Mouse (Mus musculus) adrenal gland, adult (tissue): ENCODE data around the gene Hivep1.
A peak's percentile ranks its signal among the peaks of the same experiment; 100 is the strongest.

Source experiments
- DNase-seq, 2 experiments: peaks; one replicate each; pipeline ENCODE4 v3.0.0; 2022 to 2023; ENCODE audit warnings: low spot score in 1 of 2; ENCODE audit not compliant: inconsistent age in 2 of 2

Hivep1 gene

DNA sequence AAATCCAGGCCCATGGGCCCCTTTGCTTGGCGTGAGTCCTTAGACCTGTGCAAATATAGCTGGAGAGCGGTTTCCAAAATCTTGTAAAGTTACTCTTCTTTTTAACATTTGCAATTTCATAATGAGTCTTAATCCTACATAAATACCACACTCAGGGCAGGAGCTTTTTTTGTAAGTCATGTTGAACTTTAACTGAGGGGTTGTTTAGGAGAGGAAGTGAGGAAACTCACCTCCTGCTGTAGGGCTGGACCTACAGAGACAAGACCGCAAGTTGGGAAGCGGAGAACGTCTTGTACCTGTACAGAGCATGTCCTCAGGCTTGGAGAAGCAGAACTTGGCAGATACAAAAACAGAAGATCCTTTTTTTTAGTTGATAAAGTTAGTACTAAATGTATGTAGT is 23.7 kb downstream of the Hivep1 start:
- DNase-seq, result no peak

DNA sequence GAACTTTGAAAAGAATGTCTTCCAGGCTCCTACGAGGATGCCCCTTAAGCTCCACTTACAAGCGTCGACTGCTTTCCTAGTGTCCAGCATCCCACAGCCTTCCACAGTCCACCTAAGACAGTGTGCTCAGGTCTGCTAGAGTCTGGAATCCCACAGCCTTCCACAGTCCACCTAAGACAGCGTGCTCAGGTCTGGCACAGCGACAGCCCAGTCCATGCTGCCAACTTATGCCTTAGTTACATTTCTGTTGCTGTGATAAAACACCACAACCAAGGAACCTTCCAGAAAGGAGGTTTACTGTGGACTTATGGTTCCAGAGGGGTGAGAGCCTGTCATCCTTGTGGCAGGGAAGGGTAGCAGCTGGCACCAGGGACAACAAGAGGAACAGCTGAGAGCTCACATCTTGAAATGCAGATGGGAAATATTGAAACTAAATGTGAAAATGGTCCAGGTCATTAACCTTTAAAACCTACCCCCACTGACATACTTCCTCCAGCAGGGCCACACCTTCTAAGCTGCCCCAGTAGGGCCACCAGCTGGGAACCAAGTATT is 25.0 kb downstream of the Hivep1 start:
- no peak for DNase-seq

DNA sequence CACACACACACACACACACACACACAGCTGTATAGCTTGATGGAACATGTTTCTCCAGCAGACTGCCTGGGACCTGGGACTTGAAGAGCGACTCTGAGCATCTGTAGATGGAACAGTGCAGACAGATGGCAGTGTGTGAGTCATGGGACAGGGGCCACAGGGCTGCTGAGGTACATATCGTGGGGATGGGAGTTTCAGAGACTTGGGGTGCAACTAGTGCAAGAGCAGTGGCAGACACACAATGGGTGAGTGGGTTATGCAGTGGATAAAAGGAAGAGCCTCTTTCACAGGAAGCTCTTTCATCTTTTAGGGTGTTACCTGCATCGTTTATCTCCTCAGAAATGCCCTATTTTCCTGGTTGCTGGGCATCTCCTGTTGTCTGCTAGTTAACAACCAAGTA is 25.8 kb downstream of the Hivep1 start:
- DNase-seq, result no peak

DNA sequence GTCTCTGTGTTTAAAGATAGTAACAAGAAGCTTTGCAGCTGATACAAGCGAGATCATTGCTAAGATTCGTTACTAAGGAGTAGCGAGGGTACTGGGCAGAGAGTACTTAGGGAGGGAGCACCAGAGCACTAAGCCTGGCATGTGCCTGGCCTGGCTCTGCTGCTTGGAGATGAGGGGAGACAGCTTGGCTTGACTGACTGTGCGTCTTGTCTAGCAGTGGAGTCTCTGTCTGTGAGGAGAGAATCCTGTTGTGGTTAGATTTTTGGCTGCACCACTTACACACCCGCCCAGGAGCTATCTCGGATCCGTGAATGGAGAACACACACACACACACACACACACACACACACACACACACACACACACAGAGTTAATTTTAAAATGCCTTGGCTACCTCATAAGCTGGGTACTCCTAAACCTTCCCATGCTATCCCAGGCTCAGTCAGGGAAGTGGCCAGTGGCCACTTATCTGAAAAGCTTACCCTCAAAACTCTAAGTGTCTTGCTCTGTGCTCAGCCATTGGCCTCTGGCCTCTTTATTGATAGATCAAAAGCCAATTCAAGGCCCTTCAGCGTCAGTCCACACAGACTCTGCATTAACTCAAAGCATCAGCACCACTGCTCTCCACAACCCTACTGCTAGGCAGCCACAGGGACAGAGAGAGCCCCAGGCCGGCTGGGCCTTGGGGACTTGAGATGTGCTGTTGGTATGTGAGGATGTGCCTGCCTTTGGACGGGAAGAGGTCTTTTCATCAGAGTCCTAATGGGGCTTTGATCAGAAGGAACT is 28.5 kb downstream of the Hivep1 start:
- DNase-seq, result peak; percentile 18 to 52

DNA sequence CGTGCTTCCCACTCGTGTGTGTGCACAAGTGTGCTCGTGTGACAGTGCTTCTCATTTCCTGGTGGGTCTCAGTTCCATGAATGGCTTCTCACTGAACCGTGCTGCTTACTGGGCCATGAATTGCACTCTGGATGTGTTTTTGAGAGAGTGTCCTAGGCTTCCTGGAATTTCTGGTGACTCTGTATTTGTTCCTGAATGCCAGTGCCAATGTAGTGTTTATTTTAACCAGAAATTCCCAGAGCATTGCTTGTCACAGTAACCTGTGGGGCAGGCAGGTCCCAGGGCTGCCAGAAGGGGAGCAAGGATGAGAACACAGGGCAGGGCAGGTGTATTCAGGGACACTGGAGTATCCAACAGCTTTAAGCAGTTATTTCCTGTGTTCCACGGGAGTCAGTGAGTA is 36.5 kb downstream of the Hivep1 start:
- no peak for DNase-seq

DNA sequence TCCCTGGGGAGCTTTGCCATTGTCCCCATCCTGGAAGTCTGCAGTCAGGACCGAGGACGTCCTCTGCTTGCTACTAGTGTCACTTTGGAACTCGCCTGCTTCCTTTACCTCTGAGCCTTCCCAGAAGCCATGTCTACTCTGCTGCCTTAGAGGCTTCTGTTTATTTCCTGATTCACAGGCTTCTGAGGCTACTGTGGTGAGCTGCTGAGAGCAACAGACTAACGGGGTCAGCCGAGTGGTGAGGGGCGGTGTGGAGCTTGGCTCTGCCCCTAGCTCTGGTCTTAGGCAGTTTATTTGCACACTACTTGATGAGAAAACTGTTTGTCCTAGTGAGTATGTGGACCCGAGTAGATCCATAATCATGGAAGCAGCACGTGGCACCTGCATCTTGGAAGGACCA is 37.2 kb downstream of the Hivep1 start:
- no peak for DNase-seq

DNA sequence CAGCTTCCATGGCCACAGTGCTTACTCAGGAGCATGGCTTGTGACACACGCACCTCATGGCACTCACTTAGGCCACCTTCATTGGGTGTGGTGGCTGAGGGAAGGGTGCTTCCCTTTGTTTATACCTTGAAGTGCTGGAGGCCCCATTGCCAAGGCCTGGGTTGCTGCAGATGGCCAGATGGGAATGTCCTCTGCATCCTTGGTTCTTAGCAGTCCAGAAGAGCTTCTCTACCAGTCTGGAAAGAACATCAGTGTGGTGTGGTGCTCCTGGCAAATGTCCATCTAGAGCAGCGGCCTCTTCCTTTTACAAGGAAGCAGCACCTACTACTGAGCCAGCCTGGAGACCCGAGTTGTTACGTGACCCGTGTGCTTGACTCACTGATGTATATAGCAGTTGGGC is 38.9 kb downstream of the Hivep1 start:
- no peak for DNase-seq

DNA sequence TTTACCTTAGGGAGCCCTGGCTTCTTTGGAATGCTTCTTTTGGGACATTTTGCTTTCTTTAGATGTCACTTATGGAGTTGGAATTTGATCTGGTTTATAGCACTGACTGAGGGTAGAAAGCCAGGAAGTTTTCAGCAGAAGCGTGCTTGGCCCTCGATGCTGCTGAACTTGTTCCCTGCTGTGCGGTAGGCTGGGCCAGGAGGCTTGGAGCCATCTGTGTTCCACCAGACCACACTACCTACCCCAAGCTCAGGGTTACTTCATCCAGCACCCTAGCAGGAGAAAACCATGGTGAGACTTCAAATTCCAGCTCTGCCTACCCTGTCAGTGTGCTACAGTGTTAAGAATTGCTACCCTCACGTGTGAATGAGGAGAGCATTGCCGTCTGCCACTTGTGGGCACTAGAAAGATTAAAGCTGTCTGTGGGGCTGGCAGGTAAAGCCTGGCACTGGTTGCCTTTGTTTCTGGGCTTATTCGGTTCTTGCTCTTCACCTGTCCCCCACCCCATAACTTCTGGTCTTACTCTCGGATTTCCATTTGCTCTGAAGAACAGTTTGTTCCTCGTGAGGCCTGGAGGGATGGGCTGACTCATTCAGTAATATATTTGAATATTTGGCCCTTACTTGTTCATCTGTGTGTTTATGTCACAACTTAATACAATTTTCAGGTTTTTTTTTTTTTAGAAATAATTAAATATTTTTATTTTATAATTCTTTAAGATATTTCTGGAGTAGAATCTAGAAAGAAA is 40.7 kb downstream of the Hivep1 start:
- DNase-seq, result no peak

DNA sequence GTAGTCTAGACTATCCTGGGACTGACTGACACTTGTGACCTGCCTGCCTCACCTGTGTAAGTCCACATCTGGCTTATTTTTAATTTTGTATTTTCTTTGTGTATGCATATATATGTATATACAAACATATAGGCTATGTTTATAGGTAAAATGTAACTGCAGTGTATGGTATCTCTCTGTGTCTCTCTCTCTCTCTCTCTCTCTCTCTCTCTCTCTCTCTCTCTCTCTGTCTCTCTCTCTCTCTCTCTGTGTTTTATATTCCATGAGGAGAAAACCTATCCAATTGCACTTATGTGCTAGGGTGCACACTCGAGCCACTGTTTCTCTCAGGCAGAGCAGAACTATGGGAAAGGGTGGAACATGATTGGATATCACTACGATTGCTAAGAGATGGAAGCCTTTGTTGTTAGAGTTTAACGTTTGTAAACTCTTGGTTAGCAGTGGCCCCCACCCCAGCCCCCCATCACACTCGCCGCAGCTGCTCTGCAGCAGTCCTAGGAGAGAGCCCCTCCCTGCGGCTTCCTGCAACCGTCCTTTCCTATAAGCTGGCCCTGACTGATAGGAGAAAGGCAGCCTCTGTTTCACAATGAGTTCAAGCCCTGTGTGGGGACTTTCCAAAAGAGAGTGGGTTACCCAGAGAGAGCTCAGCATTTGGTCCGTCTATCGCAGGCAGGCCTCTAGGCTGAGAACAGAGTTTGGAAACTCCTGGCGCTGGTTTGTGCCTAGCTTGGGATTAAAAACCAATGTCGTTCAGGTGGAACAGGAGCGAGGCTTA is 41.6 kb downstream of the Hivep1 start:
- DNase-seq, result no peak

DNA sequence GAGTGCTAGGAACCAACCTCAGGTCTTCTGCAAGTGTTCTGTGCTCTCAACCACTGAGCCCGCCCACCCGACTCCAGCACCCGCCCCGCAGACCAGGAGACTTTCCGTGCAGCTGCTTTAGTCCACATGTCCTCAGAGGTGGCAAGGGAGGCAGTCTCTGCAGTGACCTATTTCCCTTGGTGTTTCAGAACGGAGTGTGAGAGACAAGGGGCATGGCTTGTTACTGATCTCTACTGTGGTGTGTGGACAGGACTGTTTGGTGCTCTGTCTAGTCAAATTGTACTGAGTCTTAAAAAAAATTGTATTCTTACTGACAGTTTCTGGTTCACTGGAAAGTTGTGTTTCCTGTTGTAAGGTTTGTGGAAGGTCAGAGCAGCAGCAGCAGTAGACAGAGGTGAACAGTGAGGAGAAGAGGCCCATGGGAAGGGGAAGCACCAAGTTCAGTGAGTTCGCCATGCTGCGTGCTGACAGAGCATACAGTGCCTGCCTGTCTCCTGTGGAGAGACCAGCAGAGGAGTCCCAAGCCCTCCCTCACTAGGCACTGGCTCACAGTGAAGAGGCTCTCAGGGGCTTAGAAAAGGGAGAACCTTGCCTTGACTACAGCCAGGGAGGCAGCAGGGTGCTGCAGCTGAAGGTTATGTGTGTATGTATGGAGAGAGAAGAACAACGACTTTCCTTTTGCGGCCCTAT is 44.1 kb downstream of the Hivep1 start:
- no peak for DNase-seq

DNA sequence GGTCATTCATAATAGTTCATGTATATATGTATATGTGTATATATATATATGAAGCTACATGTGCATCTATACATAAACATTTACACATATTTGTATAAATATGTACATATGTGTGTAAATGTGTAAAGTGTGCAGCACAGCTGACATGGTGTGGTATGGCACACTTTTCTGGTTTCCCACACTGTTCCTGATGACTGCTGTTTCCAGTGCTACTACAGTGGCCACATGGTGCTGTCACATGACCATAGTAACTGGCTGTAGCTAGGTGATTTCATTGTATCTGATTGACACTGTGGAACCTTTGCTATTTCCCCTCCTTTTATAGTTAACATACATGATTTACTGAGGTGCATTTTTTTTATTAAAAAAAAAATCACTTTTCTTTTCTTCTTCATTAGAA is 45.3 kb downstream of the Hivep1 start:
- DNase-seq, result no peak

DNA sequence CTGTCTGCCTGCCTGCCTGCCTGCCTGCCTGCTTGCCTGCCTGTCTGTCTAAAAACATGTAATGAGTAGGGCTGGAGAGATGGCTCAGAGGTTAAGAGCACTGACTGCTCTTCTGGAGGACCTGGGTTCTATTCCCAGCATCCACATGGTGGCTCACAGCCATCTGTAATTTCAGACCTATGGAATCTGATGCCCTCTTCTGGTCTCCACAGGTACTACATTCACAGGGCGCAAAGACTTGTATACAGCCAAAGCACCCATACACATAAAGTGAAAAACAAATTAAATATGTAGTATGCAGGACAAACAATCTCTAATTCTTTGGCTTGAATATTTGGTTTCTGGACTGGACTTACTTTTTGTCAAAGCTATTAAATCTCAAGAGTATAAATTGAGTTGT is 46.7 kb downstream of the Hivep1 start:
- DNase-seq, result no peak

DNA sequence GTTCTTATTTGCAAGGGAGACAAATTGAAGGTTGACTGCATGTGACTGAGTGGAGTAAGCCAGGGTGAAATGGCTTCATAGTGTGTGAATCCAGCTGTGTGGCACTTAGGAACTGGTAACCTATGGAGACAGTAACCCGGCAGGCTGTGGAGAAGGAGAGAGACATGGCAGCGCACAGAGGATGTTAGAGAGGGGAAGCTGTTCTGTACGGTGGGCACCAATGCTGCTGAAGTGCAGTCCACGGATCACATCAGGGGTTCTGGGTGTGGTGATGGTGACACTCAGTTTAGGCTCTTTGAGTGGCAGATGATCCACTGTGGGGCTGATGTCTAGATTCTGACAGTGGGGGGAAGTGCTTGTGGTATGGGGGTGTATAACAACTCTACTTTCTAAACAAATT is 47.7 kb downstream of the Hivep1 start:
- no peak for DNase-seq

DNA sequence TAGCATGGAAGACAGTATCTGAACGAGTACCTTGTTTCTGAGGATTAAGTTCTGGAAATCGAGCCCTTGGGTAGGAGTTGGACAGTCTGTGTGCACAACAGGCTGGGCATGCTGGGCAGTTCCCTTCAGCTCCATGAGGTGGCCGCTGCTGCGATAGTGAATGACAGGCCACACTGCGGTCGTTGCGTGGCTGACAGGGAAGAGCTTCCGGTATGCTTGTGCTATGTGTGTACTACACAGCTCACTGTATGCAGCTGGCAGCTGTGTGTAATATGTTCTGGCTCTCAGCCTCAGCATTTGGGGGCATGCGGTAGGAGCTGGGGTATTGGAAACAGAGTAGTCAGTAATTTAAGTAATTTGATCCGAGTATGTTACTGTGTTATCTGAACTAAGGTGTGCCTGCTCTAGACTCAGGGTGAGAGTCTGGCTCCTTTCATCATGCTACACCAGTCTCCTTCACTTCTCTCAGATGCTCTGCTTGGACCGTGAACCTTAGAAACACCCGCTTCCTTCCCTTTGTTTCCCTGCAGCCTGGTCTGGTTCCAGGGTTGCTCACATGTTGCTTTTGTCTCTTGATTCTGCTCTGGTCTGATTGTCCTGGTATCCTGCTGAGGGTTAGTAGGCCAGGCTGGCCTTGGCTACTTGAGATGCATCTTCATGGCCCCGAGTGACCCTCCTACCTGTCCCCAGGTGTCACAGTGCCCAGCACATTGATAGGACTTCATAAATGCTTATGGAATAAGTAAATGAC is 49.8 kb downstream of the Hivep1 start:
- DNase-seq, result peak; percentile 24 to 53

DNA sequence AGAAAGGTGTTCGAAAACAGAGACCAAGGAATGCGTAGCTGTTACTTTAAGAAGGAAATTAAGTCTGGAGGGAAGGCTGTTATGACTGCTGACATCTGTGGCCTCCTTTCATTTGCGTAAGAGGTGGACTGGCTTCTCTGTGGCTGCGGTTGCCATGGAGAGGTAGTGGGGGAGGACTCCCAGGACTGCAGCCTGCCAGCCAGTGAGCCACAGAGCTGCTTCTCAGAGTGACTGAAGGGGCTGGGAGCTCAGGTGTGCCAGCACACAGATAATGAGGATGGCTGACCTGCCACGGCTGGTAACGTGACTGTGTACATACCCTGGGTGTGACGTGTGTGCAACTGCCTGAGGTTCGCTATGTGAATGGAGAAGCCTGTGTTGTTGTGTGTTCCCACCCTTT is 51.2 kb downstream of the Hivep1 start:
- DNase-seq, result peak; percentile 73 to 85

DNA sequence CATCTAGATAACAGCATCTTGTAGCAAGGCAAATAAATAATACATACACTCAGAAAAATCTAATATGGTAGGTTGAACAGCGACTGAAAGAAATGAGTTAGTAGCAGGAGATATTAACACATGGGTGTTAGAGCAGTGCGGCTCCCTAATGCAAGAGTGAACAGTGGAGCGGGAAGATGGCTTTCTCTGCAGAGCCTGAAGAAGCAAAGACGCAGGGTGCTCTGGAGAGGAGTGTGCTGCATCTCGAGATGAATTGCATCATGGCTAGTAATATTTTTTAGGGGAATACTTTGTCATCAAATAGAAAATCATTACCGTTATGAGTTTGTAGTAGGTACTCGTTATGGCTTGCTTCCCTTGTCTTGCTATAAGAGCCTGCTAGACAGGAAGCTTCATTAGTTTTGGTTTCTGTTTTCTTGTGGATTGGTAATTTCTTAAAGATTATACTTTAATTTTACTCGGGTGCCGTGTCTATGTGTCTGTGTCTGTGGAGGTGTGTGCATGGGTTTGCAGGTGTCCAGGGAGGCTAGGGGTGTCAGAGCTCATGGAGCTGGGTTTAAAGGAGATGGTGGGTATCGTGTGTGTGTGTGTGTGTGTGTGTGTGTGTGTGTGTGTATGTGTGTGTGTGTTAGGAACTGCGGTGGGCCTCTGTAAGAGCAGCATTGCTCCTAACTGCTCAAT is 51.8 kb downstream of the Hivep1 start:
- DNase-seq, result no peak

DNA sequence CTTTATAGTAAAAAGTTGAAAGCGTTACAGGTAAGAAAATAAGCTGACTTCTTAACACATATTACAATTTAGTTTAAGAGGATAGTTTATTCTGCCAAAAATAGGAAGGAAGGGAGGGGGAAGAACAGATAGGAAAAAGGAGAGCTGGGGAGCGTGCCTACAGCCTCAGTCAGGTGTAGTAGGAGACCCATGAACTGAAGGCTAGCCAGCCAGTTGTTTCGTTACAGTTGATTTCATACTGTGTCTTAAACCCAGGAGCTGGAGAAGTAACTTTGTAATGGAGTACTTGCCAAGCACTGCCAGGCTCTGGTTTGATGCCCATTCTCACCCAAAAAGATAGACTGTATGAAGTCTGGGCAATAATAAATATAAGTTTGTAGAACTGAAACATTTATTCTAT is 52.5 kb downstream of the Hivep1 start:
- no peak for DNase-seq

DNA sequence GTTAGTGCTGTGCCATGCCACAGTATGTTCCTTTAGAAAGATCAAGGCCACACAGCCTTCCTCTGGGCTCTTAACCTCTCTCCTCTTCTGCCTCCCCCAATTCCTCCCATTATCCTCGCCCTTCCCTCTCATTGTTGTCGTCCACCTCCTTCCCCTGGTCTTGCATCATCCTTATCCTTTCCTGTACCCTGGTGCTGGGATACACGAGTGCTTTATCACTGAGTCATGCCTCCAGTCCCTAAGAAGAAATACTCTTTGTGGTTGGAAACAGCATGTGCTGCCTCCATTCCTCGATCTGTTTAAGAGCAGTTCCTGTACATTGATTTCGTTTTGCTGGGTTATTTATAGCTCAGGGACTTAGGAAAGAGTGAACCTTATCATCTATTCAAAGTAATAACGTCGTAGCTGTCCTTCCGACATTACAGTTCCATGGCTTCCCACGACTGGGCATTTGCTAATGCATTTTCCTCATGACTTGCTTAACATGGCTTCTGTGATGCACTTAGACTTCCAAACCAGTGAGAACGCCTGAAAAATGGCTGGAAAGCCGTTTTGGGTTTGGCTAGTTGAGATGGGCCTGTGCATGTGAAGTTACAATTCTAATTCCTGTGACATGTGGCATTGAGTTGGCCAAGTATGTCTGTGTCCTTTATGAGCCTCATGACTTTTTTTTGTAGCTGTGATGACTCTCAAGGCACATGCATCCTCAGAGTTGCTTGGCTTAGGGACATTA is 56.8 kb downstream of the Hivep1 start:
- peak; percentile 51 to 53 for DNase-seq

DNA sequence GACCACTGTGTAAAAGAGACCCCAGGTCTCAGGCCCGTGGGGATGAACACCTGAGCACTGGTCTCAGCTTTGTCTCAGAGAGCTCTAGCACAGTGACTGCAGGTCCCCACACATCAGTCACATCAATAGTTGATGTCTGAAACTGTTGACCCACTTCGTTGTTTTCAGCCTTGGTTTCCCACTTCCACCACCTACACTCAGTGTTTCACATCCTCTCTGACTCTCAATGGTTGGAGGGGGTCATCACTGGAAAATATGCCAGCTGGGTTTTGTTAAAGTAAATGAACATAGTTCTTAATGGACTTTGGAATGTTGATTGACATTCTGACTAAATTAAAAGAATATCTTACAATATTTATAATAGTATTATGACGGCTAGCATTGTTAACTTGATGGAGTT is 58.6 kb downstream of the Hivep1 start:
- no peak for DNase-seq
